Mouse (Mus musculus): Measurements from ENCODE around the gene Akap8.
A peak's percentile ranks its signal among the peaks of the same experiment; 100 is the strongest.

The Akap8 gene

GRCm38 (mm10) chr17:32320597-32321389 is at the start of gene Akap8:
TSS of gene Akap8 (minus strand) at chr17:32321238.
- peak; percentile 98 to 99 for DNase-seq

GRCm38 (mm10) chr17:32368991-32369578 is 48.0 kb upstream of the Akap8 start:
- no peak for DNase-seq

- no peak for DNase-seq
These were observed 46.7 kb upstream of the Akap8 start for GRCm38 (mm10) chr17:32367706-32368105.

GRCm38 (mm10) chr17:32365296-32365695 is 44.3 kb upstream of the Akap8 start:
- no peak for DNase-seq

- peak in 1 of 2 experiments; percentile 15 for DNase-seq
These were observed 43.8 kb upstream of the Akap8 start for GRCm38 (mm10) chr17:32364850-32365249.

GRCm38 (mm10) chr17:32364331-32364730 is 43.3 kb upstream of the Akap8 start:
- peak; percentile 91 to 95 for DNase-seq

GRCm38 (mm10) chr17:32363821-32364301 is 42.8 kb upstream of the Akap8 start:
- peak in 1 of 2 experiments; percentile 34 for DNase-seq

- DNase-seq, result no peak
These were observed 41.6 kb upstream of the Akap8 start for GRCm38 (mm10) chr17:32362686-32363085.

GRCm38 (mm10) chr17:32359928-32360327 is 38.9 kb upstream of the Akap8 start:
- no peak for DNase-seq

- no peak for DNase-seq
These were observed 37.9 kb upstream of the Akap8 start for GRCm38 (mm10) chr17:32358943-32359340.

- no peak for DNase-seq
These were observed 37.3 kb upstream of the Akap8 start for GRCm38 (mm10) chr17:32358192-32358942.

GRCm38 (mm10) chr17:32356766-32357760 is 36.0 kb upstream of the Akap8 start:
- no peak for DNase-seq

- DNase-seq, result no peak
These were observed 35.2 kb upstream of the Akap8 start for GRCm38 (mm10) chr17:32356281-32356680.

- DNase-seq, result no peak
These were observed 34.0 kb upstream of the Akap8 start for GRCm38 (mm10) chr17:32355031-32355430.

GRCm38 (mm10) chr17:32354211-32354610 is 33.2 kb upstream of the Akap8 start:
- DNase-seq, result no peak

GRCm38 (mm10) chr17:32353696-32354095 is 32.7 kb upstream of the Akap8 start:
- peak; percentile 94 to 96 for DNase-seq

- DNase-seq, result no peak
These were observed 30.7 kb upstream of the Akap8 start for GRCm38 (mm10) chr17:32351726-32352125.

- DNase-seq, result no peak
These were observed 30.2 kb upstream of the Akap8 start for GRCm38 (mm10) chr17:32351269-32351668.

- DNase-seq, result peak; percentile 96 to 99
These were observed 29.4 kb upstream of the Akap8 start, which contains the start of gene Akap8l for GRCm38 (mm10) chr17:32350382-32350983. TSS of gene Akap8l (minus strand) at chr17:32350607.

GRCm38 (mm10) chr17:32349851-32350381 is 28.9 kb upstream of the Akap8 start:
- no peak for DNase-seq

- peak in 1 of 2 experiments; percentile 42 for DNase-seq
These were observed 28.1 kb upstream of the Akap8 start for GRCm38 (mm10) chr17:32349037-32349732.

Data from kidney, postnatal 36 days (tissue).